Mouse (Mus musculus): Measurements from ENCODE around the gene Tspan18. TPM values are rescaled to one million over a fixed set of nuclear protein-coding genes. Genes with fewer than 3 reads are reported as not detected.

Gene Tspan18
- total and polyA plus RNA-seq, 3 experiments = 0.38 TPM; not detected in 2

DNA sequence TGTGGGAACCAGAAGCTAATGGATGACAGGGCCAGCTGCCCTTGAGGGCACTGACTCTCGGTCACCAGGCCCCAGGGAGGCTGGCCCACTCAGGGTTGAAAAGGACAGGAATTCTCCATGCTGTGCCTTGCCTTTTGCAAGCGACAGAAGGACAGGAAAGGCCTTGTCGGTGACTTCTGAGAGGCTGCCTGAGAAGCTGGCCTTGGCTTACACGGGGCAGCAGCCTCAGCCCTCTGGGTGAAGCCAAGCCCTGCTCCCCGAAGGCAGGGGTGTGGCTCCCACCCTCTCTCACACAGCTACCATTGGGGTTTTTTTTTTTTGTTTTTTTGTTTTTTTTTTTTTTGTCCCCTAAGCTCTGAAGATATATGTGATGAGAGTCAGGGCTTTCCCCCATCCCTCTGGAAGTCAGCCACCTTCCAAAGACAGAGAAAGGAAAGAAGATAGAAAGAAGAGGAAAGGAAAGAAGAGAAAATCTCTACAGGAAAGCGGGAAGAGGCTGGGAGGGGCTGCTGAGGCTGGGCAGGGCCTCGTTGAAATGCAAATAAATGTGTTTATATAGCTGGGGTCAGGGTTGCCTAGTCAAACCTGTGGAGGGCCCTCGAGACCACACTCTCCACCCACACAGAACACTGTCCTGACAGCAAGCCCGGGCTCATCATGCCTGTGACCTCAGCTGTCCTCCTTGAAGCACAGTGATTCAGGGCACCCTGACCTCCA is 143.4 kb downstream of the Tspan18 start:
- DNase-seq (ENCODE audit: extremely low read depth) = no peak
- H3K27ac ChIP-seq (ENCODE audit: insufficient read depth, low read depth) = peak overlapping the region; percentile 86
- peak; percentile 56; the same call in 1 of the 2 replicates for TF ChIP-seq MEF2A (IDR thresholded peaks at IDR 0.05; ENCODE audit: borderline replicate concordance, low read depth, low read length)
- no peak for TF ChIP-seq NRF1 (IDR thresholded peaks at IDR 0.05; ENCODE audit: low read depth, low read length)
- no peak for TF ChIP-seq BHLHE40 (IDR thresholded peaks at IDR 0.05; ENCODE audit: low read depth, low read length)
- TF ChIP-seq MYC (IDR thresholded peaks at IDR 0.05; ENCODE audit: low read depth, low read length) = no peak
- TF ChIP-seq ELF1 (IDR thresholded peaks at IDR 0.05; ENCODE audit: low read depth, low read length) = no peak; the same call in 1 of the 2 replicates
- 0 out of 2 replicates have a peak, but pooled peaks have one; percentile 13 for TF ChIP-seq EP300 (IDR thresholded peaks at IDR 0.05; ENCODE audit: low read length)
- TF ChIP-seq MAZ (IDR thresholded peaks at IDR 0.05; ENCODE audit: low read depth, low read length) = 0 out of 2 replicates have a peak, but pooled peaks have one; percentile 11
- no peak for TF ChIP-seq MAFK (IDR thresholded peaks at IDR 0.05; ENCODE audit: insufficient replicate concordance, low read length)
- TF ChIP-seq RCOR1 (conservative IDR thresholded peaks at IDR 0.05; ENCODE audit: low read depth, low read length) = no peak
- peak in 1 of 2 experiments; percentile 31; a peak in 2 of 4 replicates for TF ChIP-seq CTCF (conservative IDR thresholded peaks at IDR 0.05 in 1 of 2, IDR thresholded peaks at IDR 0.05 in 1 of 2; ENCODE audit: low read depth in 2 of 2, low read length in 2 of 2)
- TF ChIP-seq NELFE (IDR thresholded peaks at IDR 0.05; ENCODE audit: low read depth, low read length) = no peak
- TF ChIP-seq RAD21 (IDR thresholded peaks at IDR 0.05; ENCODE audit: low read depth, low read length) = peak; percentile 9
- peak; percentile 61 for TF ChIP-seq POLR2A (IDR thresholded peaks at IDR 0.05; ENCODE audit: low read depth, low read length)
- no peak for TF ChIP-seq USF2 (conservative IDR thresholded peaks at IDR 0.05; ENCODE audit: low read depth, low read length)
- no peak for TF ChIP-seq HCFC1 (IDR thresholded peaks at IDR 0.05; ENCODE audit: low read depth, low read length)
- no peak for TF ChIP-seq USF1 (IDR thresholded peaks at IDR 0.05; ENCODE audit: low read depth, low read length)
- no peak for TF ChIP-seq ZKSCAN1 (IDR thresholded peaks at IDR 0.05; ENCODE audit: borderline replicate concordance, low read depth, low read length)
- no peak; the same call in 1 of the 2 replicates for TF ChIP-seq MXI1 (IDR thresholded peaks at IDR 0.05; ENCODE audit: low read depth, low read length)
- TF ChIP-seq ETS1 (conservative IDR thresholded peaks at IDR 0.05; ENCODE audit: low read depth, low read length) = no peak
- TF ChIP-seq ZNF384 (IDR thresholded peaks at IDR 0.05; ENCODE audit: low read depth, low read length) = peak; percentile 87
- peak; percentile 61 for TF ChIP-seq TCF12 (IDR thresholded peaks at IDR 0.05; ENCODE audit: low read depth, low read length)
- 0 out of 2 replicates have a peak, but pooled peaks have one; percentile 44 for TF ChIP-seq CHD1 (IDR thresholded peaks at IDR 0.05; ENCODE audit: low read depth, low read length)
- no peak for TF ChIP-seq JUN (IDR thresholded peaks at IDR 0.05; ENCODE audit: insufficient read depth, low read depth, low read length)
- TF ChIP-seq KAT2A (IDR thresholded peaks at IDR 0.05; ENCODE audit: insufficient replicate concordance, low read length) = no peak
- no peak for TF ChIP-seq MAX (IDR thresholded peaks at IDR 0.05; ENCODE audit: low read length)
- no peak for TF ChIP-seq ZC3H11A (IDR thresholded peaks at IDR 0.05; ENCODE audit: low read depth, low read length)
- no peak for TF ChIP-seq UBTF (IDR thresholded peaks at IDR 0.05; ENCODE audit: low read depth, low read length)
- no peak for TF ChIP-seq JUND (conservative IDR thresholded peaks at IDR 0.05; ENCODE audit: low read depth, low read length)
- TF ChIP-seq CHD2 (IDR thresholded peaks at IDR 0.05; ENCODE audit: low read length) = peak; percentile 23; the same call in 1 of the 2 replicates
- no peak for TF ChIP-seq SMC3 (IDR thresholded peaks at IDR 0.05; ENCODE audit: low read depth, low read length)
- TF ChIP-seq POLR2AphosphoS2 (IDR thresholded peaks at IDR 0.05; ENCODE audit: low read depth, low read length) = no peak
- TF ChIP-seq SIN3A (IDR thresholded peaks at IDR 0.05; ENCODE audit: low read length) = no peak; the same call in 1 of the 2 replicates
- TF ChIP-seq TBP (conservative IDR thresholded peaks at IDR 0.05; ENCODE audit: low read depth, low read length) = 0 out of 2 replicates have a peak, but pooled peaks have one; percentile 66
- no peak for TF ChIP-seq GABPA (IDR thresholded peaks at IDR 0.05; ENCODE audit: insufficient replicate concordance, low read depth, low read length)
- no peak for TF ChIP-seq PAX5 (IDR thresholded peaks at IDR 0.05; ENCODE audit: low read length)
- TF ChIP-seq IRF4 (IDR thresholded peaks at IDR 0.05; ENCODE audit: low read depth, low read length) = peak; percentile 26; the same call in 1 of the 2 replicates
- no peak; the same call in 1 of the 2 replicates for TF ChIP-seq ZMIZ1 (IDR thresholded peaks at IDR 0.05; ENCODE audit: low read depth, low read length)
- no peak for TF ChIP-seq E2F4 (IDR thresholded peaks at IDR 0.05; ENCODE audit: insufficient replicate concordance, low read depth, low read length)
- peaks cover 53 to 64% of the 10 kb centered on the region in 2 experiments for H3K4me1 ChIP-seq (ENCODE audit: control insufficient read depth in 1 of 2, insufficient read depth in 2 of 2)
- dilution Hi-C loops (cut with MboI; ENCODE audit: extremely low pct_ligation_motif_present, extremely low pct_unique_long_range_greater_than_20kb, low sequenced_read_pairs) = no loop called here
- no peaks in the 10 kb centered on the region for H3K36me3 ChIP-seq (replicated peaks in 1 of 2; ENCODE audit: control insufficient read depth in 1 of 2, insufficient read depth in 1 of 2, low read length in 1 of 2)
- peak overlapping the region in 1 of 3 experiments; percentile 19 for H3K4me3 ChIP-seq (replicated peaks in 1 of 3; ENCODE audit: low read depth in 2 of 3, low read length in 2 of 3, poor library complexity in 1 of 3)
- H3K27me3 ChIP-seq (replicated peaks) = peaks cover 92% of the 10 kb centered on the region
- peak overlapping the region; percentile 44 for H3K4me2 ChIP-seq (ENCODE audit: insufficient read depth, low read depth, poor library complexity, severe bottlenecking)
- H3K9me3 ChIP-seq (replicated peaks; ENCODE audit: low read length) = no peaks in the 10 kb centered on the region
- no peaks in the 10 kb centered on the region for H3K79me2 ChIP-seq (replicated peaks; ENCODE audit: control insufficient read depth, extremely low read depth, insufficient read depth, poor library complexity, severe bottlenecking)
- in situ Hi-C loops (cut with MboI; ENCODE audit: low pct_ligation_motif_present, low pct_unique_long_range_greater_than_20kb, low sequenced_read_pairs) = loop anchor here (5.0 kb wide), 1 partner anchor 64 kb away; no protein-coding TSS in a partner anchor
- H3K9ac ChIP-seq (ENCODE audit: insufficient read depth, low read depth) = peak overlapping the region; percentile 2; the same call in 1 of the 2 replicates

Measured in CH12.LX (cell line).